Mouse (Mus musculus) adrenal gland, postnatal 25 days (tissue): ENCODE data around the gene Skp1a. TPM values are rescaled to one million over a fixed set of nuclear protein-coding genes. Genes with fewer than 3 reads are reported as not detected.
"Not testable (repeated sequence)": the region's sequence is repeated elsewhere in the genome, so short reads cannot be mapped to it uniquely, and the experiment has no call there.

Experiments
- DNase-seq: peaks from one replicate; pipeline ENCODE4 v3.0.0; 2021; ENCODE audit warnings: mixed read lengths
- long read RNA-seq: library from polyadenylated mRNA; stranded (forward); transcript quantifications from one replicate; pipeline ENCODE4 v2.0.0, GENCODE M21; 2021
- total RNA-seq: library from RNA; stranded (reverse); gene quantifications from 2 replicates; pipeline ENCODE4 v1.2.3, GENCODE M21; 2021

Gene Skp1a
- 448 and 476 TPM in 2 replicates for total RNA-seq
- long read RNA-seq, transcript Skp1a-201 (6 exons, 1,440 nt) = major isoform, 360 of 379 reads
- long read RNA-seq, partial matches to known transcripts = 2 of 379 reads
- long read RNA-seq, other reads (novel, unspliced or antisense) = 17 of 379 reads

DNA sequence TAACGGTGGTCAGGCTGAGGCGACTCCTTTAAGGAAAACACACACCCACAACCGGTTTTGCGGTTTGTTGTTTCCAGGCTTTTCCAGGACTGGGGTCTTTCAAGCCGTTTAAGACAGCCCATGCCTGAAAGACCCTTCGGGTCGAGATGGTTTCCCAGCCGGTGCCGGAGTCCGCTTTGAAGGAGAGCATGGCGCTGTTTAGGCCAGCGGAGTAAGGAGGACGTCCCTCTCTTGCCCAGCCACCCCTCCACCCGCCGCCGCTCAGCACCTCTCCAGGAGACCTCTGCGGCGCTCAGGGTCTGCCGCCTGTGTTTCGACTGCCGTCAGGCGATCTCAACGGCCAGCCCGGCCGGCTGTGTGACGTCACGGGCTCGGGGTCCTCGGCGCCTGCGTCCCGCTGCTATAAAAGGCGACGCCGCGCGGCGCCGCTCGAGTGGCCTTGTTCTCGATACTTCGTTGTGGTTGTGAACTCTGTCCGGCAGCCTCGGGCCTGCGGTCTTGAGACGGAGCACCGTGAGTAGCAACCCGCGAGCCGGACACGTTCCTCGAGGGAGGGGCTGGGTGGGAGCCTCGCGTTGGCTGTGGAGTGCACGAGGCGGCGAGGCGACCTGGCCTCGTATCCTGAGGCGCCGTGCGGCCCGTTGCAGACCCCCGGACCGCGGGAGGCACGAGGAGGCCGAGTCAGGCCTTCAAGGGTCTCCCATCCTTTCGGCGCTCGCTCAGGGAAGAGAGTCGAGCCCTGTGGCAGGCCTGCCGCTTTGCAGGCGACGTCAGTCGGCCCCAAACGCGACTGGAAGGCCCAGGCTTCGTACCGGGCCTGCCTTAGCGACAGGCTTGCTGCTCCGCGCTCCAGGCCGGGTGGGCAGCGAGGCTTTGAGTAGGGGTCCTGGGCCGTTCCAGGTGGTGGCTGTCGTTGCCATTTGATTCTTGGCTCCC is at the start of gene Skp1a:
Gene Skp1a, plus strand, starts transcription at position 390 of the 936 bp plus-strand sequence.
- DNase-seq = peak; percentile 94

DNA sequence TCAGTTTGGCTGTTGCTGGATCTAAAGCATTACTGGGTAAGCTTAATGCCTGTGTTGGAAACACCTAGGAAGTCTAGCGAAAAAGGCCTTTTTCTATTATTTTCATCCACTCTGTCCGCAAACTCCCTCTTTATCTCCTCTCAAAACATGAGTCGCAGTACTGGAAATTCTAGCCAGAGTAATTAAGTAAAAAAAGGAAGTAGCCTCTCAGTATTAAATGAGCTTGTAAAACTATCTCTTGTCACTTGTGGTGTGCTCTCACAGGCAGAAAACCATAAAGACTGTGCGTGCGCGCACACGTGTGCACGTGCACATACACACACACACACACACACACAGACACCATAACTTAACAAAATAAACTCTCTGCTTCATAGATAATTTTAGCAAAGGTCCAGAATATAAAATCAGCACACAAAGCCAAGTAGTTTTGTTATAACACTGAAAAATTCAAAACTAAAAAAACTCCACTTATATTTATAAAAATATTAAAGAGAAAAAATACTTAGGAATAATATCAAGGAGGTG is 35.2 kb upstream of the Skp1a start:
- not testable (repeated sequence) for DNase-seq

DNA sequence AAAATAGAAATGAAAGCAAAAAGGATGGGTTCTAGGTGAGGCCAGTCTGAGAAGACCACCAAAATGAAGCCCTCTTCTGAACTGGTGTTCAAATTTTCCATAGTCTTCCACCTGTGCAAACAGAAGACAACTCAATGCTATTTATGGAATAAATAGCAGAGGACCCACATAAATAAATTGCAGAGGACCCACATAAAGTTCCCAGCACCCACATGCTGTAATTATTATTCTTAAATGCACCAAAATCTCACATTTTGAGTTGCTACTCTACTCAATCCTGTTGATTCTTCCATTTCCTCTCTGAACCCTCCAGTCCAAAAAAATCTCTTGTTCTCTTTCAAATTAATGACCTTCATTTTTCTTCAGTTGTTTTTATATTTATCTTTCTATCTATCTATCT is 17.9 kb upstream of the Skp1a start, which contains the start of gene Olfr1371:
Gene Olfr1371, minus strand, starts transcription at position 101 of the 400 bp plus-strand sequence.
- DNase-seq = no peak

DNA sequence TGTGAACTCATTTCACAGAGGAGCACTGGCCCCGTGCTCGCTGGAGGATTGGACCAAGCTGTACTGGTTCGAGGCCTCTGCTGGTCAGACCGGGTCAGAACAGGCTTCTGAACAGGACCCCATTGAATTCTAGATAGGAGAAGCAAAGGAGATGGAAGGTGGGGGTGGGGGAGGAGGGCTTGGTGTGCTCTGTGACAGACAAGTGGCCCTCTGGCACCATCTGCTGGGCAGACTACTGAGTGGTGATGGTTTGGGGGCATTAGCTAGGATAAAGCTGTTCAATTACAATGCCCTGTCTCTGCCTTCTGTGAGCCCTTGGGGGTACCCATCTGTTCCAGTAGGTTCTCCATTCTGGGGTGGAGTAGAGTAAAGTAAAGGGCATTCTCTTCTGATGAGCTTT is 11.5 kb upstream of the Skp1a start:
- peak; percentile 78 for DNase-seq

DNA sequence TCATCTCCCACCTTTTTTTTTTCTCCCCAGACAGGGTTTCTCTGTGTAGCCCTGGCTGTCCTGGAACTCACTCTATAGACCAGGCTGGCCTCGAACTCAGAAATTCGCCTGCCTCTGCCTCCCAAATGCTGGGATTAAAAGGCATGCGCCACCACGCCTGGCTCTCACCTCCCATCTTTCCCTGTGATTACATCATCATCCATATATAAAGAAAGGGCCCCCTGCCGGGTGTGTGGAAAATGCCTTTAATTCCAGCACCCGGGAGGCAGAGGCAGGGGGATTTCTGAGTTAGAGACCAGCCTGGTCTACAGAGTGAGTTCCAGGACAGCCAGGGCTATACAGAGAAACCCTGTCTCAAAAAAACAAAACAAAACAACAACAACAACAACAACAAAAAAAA is 9.9 kb upstream of the Skp1a start:
- not testable (repeated sequence) for DNase-seq

DNA sequence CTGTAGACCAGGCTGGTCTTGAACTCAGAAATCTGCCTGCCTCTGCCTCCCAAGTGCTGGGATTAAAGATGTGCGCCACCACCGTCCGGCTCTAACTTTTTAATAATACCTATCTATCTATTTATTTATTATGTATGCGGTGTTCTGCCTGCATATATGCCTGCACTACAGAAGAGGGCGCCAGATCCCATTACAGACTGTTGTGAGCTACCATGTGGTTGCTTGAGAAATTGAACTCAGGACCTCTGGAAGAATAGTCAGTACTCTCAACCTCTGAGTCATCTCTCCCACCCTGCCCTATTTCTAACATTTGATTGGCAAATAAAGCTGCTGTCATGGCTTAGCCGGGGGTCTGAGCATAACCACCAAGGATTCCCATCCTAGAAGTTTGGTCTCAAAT is 8.9 kb upstream of the Skp1a start:
- DNase-seq = no peak

DNA sequence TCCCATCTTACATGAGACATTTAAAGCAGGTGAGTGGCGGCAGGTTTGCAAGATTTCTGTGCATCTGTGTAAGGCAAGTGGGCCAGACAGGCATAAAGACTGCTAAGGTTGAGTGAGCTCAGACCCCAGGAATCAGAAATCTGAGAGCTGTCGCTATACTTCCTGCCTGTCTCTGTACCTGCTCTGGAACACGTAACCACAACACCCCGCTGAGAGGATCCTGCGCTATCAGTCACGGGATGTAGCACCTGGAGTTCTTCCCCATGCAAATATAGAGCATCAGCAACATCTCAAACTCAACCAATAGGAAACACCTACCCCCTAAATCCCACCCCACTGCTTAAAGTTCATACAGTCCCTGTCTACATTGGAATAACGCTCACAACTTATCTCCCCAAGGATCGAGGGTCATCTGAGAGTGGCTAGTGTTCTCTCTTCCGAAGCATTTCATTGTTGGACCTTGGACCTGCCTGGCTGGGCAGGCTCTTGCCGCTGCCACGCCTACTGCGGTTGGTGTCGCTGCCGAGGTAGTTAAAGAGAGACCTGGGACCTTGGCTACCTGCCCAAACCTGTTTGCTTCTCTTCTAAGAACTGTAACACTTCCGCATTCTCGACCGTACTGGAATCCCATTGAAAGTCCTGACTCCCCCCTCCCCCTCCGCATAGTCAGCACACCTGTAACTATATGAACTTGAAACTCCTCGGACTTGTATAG is 7.7 kb upstream of the Skp1a start:
- DNase-seq = no peak

DNA sequence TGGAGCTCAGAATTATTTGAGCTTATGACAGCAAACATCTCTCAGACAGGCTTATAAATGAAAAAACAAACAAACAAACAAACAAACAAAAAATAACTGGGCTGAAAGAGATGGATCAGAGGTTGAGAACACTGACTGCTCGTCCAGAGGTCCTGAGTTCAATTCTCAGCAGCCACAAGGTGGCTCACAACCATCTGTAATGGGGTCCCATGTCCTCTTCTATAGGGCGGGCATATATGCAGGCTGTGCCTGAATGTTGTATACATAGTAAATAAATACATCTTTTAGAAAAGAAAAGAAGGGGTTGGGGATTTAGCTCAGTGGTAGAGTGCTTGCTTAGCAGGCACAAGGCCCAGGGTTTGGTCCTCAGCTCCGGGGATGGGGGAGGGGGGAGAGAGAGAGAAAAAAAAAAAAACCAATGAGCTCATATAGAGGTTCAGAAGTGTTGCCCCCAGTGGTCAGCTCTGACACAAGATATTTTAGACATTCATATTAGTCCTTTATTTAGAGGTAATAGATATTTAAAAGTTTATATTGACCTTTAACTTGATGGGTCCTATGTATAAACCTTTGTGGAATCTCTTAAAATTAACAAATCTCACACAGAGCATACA is 5.7 kb upstream of the Skp1a start:
- no peak for DNase-seq

DNA sequence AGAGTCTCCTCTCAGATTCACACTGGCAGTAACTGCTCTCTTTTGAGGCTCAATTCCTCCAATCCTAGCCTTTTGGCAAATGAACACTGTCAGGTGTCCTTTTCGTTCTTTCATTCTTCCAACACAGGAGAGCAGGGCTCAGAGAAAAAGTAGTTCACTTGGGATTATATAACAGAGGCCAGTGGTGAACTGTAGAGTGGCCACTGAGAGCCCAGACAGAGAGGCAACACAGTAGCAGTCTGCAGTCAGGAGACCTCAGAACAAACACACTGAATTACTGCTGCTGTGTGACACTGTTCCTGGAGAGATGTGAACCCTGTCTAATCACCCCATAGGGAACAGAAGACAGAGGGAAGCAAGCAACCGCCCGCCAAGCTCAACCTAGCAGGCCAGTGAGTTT is 4.7 kb upstream of the Skp1a start:
- no peak for DNase-seq

DNA sequence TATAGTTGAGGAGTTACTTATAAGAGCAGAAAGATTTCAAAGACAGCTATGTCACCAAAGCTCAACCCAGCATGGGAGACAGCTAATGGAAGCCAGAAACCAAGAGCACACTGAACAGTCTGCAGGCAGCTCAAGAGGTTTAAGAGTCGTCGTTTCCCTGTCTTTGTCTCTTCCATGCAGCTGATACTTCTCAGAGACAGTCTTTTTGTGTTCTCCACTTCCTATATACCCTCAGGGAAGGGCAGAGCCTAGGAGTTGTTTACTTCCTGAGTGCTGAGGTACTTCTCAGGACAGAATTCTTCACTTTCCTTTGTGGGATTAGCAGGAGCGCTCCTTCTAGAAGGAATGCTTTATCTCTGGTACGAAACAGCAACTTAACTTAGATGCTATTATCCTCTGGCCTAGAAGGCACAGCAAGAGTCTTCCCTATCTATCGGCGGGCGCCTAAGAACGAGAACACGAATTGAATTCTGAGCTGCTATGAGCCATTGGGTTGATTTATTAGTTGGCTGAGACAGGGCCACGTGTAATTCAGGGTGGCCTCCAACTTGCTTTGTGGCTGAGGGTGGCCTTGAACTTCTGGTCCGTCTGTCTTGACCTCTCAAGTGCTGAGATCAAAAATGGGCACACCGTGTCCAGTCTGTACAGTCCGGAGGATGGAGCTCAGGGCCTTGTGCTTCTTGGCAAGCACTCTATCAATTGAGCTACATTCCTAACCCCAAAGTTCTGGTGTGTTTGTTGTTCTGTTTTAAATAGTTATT is 4.1 kb upstream of the Skp1a start:
- DNase-seq = peak; percentile 39

DNA sequence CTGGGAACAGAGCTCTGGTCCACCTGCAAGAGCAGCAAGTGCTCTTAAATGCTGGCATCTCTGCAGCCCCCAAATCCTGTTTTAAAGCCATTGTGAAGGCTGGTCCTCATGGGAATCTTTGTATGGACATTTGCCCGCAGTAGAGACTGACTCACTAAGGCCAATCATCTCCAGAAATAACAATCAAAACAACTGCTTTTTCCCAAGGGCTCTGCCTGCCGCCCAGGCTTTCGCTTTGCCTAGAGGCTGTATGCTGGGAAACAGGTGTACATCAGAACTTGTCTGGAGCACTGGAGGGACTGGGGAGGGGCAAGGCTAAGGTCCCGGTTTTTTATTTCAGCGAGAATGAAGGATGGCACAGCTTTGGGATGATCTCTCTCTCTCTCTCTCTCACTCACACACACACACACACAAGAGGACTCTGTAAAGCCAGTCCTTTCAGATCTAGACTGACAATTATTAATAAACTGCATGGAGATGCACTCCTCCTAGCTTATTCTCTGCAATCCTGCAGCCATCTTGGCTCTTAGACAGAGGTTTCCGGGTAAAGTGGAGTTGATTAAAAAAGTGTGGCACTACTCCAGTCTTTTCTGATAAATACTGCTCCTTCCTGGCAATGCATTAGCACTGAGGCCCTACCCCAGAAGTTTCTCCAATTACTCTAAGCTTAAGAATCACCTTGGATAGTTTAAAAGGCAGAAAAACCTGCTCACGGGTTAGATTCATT is 2.9 kb upstream of the Skp1a start:
- DNase-seq = no peak

DNA sequence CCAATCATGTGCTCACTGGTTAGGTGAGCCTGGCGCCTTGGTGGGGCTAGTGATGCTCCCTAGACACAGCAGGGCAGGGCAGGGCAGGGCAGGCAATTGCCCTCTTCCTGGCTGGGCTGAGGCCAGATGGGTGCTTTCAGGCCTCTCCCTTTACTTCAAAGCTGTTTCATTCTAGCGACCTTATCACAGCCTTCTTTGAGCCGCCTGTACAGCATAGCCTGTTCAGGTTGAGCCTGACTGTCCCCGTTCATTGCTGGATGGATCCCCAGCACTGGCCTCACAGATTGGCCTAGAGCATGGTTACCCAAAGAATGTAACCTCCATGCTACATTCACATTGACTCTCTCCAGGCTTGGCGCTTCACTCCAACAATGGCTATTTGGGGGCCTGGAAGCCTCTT is 1.1 kb upstream of the Skp1a start:
- DNase-seq = no peak

DNA sequence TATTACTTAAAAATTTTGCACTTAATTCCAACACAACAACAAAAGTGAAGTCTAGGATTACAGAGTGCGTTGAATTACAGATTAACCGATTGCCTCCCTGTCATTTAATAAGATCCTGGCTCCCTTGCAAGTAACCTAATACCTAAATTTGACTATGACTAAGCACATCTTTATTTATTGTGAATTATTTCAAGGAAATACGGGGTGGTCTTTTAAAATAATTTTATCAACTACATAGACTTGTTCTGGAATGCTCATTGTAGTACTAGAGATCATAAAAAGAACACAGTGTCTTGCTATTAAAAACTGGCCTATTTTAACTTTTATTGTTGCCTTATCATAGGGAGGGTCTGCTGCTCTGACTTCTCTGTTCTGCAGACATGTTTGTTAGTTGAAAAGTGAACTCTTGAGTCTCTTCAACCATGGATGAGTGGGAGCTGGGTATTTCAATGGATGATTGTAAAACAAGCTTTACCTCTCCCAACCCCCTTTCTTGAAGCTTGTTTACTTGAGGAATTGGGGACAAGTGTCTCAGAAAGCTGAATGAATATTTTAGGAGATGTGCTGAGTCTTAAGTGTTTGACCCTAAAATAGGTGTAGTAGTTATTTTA is 1.4 kb downstream of the Skp1a start:
- no peak for DNase-seq

DNA sequence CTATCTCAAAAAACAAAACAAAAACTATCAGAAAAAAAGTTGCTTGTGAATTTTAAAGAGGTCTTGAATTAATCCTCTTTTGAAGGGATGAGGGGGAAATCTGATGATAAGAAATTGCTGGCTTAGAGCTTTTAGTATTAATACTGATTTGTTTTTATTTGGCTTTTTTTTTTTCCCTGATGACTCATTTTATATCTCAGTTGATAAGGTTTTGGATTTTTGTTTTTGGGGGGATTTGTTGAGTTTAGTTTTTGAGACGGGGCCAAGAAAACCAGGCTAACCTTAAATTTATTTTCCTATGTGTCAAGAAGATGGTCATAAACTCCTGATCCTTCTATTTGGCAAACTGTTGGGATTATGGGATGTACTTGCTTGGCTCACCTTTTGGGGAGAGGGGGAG is 2.1 kb downstream of the Skp1a start:
- DNase-seq = no peak

DNA sequence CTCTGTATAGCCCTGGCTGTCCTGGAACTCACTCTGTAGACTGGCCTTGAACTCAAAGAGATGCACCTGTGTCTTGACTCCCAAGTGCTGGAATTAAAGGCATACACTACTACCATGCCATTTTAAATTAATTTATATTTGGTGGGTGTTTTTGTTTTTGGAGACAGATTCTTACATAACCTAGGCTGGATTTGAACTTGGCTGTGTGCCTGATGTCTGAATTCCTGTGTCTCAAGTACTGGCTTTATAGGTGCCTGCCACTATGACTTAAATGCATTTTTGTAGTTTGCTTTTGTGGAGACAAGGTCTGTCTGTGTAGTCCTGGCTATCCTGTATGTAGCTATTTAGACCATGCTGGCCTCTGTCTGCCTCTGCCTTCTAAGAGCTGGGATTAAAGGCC is 2.7 kb downstream of the Skp1a start:
- no peak for DNase-seq

DNA sequence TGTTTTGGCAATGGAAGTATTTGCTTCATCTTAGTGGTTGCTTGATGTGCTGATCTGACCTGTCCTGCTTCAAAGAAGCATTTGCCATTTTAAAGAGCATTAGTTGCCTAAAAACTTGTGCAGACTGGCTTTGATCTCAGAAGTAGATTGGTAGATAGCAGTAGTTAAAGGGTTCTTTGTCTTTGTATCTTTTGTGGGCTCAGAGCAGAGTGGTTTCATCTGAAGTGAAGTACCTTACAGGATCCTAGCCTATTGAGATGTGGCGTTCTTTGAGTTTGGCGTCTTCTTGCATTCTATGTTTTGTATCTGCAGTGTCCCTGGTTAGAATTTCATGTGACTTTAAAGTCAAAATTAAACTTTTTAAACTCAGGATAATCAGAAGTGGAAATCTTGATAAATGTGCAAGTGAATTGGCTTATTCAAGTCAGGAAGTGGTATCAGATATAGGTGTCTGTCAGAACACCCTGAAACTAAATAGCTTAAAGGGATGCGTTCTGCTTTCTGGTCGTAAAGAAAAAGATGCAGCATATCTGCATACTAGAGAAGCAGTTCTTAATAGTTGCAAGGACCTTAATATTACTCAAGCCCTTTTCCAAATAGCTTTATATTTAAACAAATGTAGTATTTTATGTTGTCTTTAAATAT is 9.2 kb downstream of the Skp1a start:
- no peak for DNase-seq

DNA sequence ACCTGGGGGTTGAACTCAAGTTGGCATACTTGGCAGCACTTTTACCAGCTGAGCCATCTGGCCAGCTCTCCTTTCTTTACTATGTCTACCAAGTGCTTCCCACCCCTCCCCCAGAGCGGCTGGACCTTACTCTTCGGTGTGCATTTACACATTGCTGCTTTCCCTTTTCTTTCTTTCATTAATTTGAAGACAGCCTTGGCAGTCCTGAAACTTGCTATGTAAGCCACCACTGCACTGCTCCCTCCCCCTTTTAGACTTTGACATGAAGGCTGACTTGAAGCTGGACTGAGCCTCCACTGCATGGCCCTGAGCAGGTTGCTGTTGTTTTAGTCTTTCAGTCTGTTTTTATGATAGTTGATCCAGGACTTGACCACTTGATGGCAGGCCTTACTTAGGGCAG is 17.7 kb downstream of the Skp1a start:
- no peak for DNase-seq

DNA sequence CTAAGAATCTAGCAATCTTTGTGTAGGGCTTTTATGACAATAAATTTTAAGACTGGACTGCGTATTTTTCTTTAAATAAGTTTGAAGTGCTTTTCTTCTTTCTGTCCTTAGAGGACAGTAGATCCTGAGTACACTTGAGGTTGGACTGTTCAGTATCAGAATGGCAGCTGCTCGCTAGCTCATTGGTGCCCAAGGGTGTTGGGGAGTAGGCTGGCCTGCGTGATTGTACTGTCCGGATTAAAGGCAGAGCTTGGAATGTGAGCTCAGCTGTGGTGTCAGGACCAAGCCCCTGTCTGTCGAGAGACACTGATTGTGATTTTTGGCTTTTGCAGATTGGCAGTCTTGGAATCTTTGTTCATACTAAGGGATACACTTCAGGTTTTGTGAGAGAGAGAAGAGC is 20.0 kb downstream of the Skp1a start:
- no peak for DNase-seq

DNA sequence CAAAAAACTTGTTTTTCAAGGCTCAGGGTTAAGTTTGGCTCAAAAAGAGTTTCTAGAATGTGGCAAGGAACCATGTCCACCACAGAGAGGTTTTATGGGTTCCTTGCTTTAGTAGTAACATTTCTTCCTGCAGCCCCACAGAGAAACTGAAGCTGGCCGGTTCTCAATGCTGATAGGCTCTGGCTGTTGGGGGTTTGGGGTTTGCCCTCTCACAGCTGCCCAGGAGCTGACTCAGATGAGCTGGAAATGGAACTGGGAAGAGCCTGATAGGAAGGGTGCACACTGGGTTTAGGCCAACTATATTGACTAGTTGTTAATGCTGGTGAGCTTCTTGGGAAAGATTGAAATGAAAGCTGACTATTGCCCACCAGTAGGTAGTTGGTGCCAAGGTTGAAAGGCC is 20.9 kb downstream of the Skp1a start:
- no peak for DNase-seq
